Mouse (Mus musculus) left cerebral cortex, postnatal 4 days (tissue): Measurements from ENCODE around the gene Txndc8. TPM values are rescaled to one million over a fixed set of nuclear protein-coding genes. Genes with fewer than 3 reads are reported as not detected.

Experiments used
- DNase-seq: peaks from one replicate; pipeline ENCODE4 v3.0.0-alpha.2; 2022
- intact Hi-C: fragments of 180-260 bp; cut with DNase I; formaldehyde crosslinking; loops from one replicate; pipeline ENCODE4 v1.15.1; 2025
- total RNA-seq, 2 experiments: library from RNA; stranded (reverse); gene quantifications; 2 replicates each; pipeline ENCODE4 v1.2.3; 2021

Txndc8 gene
- total RNA-seq, 2 experiments from 2014 or later, result not detected

GRCm38 (mm10) chr4:57957200-57958085 lies 51.5 kb downstream of the Txndc8 start:
- peak; percentile 23 for DNase-seq
- intact Hi-C loops, result no loop called here

DNA sequence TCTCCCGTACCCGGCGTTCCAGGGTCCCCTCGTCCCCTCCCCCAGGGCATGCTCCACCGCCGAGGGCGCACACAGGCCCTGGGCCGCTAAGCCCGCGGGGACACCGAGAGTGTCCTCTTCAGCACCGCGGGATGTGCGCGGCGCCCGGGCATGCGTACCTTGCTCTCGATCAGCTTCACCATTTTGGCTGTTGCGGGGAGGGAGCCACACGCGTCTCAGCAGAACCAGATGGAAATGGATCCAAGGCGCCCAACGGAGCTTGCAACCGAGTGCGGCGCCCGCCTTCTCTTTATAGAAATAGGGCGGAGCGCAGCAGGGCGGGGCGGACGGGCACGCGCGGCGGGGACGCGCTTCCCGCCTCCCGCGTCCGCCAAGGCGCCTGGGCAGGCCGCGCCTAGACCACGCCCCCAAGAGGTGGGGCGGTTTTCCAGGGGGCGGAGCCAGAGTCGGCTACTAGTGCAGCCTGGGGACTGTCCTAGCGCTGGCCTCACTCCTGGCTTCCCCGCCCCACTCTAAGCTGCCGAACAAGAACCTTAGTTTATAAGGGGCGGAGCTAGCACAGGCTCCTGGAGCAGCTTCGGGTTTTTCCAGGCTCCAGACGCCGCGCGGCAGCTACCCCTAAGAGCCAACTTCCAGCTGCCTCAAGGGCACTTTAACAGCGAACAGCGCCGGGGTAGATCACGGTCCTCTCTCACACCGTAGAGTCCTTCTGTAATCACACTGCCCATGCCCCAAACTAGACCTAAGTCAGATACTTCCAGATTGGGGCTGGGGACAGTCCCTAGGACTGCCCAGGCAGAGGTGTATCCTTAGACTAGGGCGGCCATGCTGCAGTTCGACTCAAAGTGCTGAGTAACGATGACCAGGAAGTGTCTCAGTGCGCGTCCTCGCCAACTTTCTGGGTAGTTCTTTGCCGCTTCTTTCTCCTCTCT lies 52.6 kb downstream of the Txndc8 start, which contains the start of gene Txn1:
TSS of gene Txn1 (minus strand) at position 383 of the 932 bp plus-strand sequence.
- peak; percentile 97 for DNase-seq
- intact Hi-C loops, result no loop called here

DNA sequence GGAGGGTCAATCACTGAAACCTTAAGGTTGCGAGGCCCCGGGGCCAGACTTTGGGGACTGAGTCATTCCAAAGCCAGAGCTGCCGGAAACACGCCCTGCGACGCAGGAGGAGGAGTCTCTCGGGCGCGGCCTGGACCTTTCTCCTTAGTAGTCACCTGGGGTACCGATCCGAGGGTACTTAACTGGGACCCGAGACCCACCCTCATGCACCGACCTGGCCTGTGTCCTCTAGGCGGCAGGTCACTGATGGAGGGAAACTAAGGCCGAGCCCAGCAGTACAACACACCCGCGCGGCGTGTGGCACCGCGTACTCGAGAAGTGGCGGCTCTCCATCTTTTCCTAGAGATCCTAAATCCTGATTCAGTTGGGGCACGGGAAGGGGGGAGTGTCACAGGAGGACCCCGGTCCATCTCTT lies 53.4 kb downstream of the Txndc8 start:
- peak; percentile 46 for DNase-seq
- intact Hi-C loops, result no loop called here

GRCm38 (mm10) chr4:57954991-57955390 lies 53.9 kb downstream of the Txndc8 start:
- DNase-seq, result no peak
- intact Hi-C loops, result no loop called here

- no peak for DNase-seq
- intact Hi-C loops, result no loop called here
These were observed 54.3 kb downstream of the Txndc8 start for GRCm38 (mm10) chr4:57954580-57954979.

- DNase-seq, result no peak
- intact Hi-C loops, result no loop called here
These were observed 55.1 kb downstream of the Txndc8 start for GRCm38 (mm10) chr4:57953796-57954195.

DNA sequence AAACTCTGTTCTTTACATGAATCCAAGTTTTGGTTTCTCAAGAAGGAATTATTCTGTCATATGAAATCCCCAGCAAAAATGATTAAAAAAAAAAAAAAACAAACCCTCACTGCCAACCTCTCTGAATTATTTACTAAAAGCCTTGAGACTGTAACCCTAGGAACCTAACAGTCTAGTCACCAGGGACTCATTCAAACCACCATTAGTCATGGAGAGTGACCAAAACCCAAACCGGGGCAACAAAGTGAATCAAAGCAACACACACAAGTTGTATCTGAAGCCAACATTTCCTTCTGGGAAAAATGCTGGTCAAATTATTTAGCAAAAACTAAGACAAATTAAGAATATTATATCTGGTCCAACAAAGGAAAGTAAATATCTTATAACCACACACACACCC lies 56.0 kb downstream of the Txndc8 start:
- intact Hi-C loops, result no loop called here
- DNase-seq, result no peak

GRCm38 (mm10) chr4:57952416-57952815 lies 56.5 kb downstream of the Txndc8 start:
- DNase-seq, result no peak
- intact Hi-C loops, result no loop called here

DNA sequence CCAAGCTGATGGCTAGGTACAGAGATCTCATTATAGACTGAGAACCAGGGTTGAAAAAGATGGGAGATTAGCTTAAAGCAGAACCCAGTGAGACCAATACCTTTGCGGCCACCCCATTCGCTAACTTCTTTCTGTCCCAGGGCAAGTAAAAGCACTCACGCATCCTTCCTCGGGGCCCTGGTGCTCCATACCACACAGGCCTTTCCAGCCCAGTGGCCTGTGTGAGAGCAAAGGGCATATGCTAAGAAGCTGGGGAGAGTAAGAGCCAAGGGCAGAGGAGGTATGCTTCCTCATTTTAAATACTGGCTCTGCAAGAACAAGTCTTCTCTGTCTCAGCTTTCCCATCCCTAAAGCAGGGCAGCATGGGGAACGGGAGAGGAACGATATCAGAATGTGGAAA lies 59.1 kb downstream of the Txndc8 start:
- DNase-seq, result no peak
- intact Hi-C loops, result no loop called here

DNA sequence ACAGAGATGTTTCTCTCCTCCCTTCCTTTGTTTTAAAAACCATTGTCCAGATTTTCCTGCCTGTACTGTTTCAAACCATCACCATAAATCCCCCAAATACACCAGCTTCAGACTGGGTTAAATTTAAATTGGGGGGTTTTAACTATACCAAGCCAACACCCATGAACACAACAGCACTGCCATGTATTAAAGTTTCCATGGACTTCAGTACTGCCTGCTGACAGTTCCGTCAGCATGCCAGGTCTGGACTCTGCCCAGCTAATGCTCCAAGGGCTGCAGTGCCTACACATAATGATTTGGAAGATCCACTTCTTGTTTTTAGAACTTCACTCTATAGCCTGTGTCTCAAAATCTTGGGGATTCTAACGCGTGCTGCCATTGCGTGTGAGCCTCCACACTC lies 61.4 kb downstream of the Txndc8 start:
- intact Hi-C loops, result no loop called here
- no peak for DNase-seq

DNA sequence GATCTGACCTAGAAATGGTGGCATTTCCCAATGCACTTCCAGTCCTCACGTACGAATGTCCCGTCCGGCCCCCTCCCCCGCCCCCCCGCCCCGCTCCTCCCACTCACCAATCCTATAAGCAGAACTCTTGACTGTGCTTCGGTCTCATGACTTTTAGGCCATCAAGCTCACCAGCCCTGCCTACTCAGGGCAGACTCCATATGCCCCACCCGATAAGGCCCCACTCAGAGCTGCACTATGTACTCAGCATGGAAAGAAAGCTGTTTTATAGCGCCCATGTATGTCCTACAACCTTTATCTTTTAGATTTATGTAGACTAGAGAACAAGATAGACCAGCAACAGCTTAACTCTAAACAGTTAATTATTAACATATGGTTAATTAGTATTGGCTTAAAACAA lies 61.9 kb downstream of the Txndc8 start:
- no peak for DNase-seq
- intact Hi-C loops, result no loop called here

DNA sequence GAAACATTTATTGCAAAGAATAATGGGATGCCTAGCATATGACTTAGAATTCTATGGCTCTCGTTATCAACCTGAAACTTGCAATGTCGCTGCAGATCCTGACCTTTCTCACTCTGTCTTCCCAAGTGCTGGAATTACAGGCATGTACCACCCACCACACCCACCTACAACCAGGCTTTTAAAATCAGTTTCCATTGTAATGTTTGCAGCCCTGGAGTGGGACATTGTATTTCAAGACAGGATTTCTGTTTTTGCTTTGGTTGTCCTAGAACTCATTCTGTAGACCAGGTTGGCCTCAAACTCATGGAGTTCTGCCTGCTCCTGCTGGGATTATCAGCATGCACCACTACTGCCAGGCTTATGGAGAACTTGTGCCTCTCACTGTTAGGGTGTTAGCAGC lies 66.0 kb downstream of the Txndc8 start:
- intact Hi-C loops, result no loop called here
- DNase-seq, result no peak

DNA sequence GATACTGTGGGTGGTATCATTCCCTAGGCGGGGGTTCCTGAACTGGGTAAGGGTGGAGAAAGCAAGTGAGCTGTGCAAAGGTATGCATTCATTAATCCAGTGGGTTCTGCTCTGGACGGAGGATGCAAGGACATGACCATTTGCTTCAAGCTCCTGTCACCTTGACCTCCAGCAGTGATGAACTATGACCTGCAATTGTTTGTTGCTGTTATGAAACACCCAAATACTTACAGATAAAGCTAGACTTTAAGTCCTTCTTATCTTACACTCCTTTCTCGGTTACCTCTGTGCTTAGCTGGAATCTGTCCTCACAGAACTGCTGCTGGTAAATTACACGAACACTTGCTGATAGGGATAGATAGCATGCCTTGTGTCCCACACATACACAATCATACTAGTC lies 68.3 kb downstream of the Txndc8 start:
- DNase-seq, result no peak
- intact Hi-C loops, result no loop called here

- intact Hi-C loops, result loop anchor here (10.0 kb wide), 1 partner anchor 138 kb away; no protein-coding TSS in a partner anchor
These were observed 71.6 kb downstream of the Txndc8 start for GRCm38 (mm10) chr4:57937292-57937691.

GRCm38 (mm10) chr4:57934181-57934580 lies 74.7 kb downstream of the Txndc8 start:
- DNase-seq, result no peak
- intact Hi-C loops, result loop anchor here (10.0 kb wide), 1 partner anchor 141 kb away; no protein-coding TSS in a partner anchor

More at GRCm38 (mm10) chr4:57937292-57937691, 71.6 kb downstream of the Txndc8 start:
- DNase-seq, result no peak

Other genes with a start within 250 kb of the Txndc8 start
- not detected for gene D630039A03Rik, start 92.8 kb downstream of the Txndc8 start, total RNA-seq
- 100 to 1,000 TPM; 187 to 191 TPM for gene Txn1, start 52.7 kb downstream of the Txndc8 start, total RNA-seq
- 1 to 10 TPM; 2.4 to 2.6 TPM for gene Svep1, start 197.7 kb upstream of the Txndc8 start, total RNA-seq